Mouse (Mus musculus) neural tube, embryonic 12.5 days (tissue): Measurements from ENCODE around the gene Mylk. TPM values are rescaled to one million over a fixed set of nuclear protein-coding genes. Genes with fewer than 3 reads are reported as not detected.

Experiments
- ATAC-seq: fragments of 200-750 bp; cut with Nextera tagmentation; 2 replicates; pipeline ENCODE4 v1.8.0; 2017; ENCODE audit warnings: low read depth, mild to moderate bottlenecking, moderate TSS enrichment, moderate library complexity; ENCODE audit not compliant: low FRiP score
- H3K27ac ChIP-seq: fragments of 300-500 bp; sonication (generic); 2 replicates; pipeline ENCODE4 v1.5.1; 2016
- H3K27me3 ChIP-seq: fragments of 300-500 bp; sonication (generic); replicated peaks from 2 replicates; pipeline ENCODE4 v1.6.1; 2016; ENCODE audit warnings: mild to moderate bottlenecking
- H3K36me3 ChIP-seq: fragments of 300-500 bp; sonication (generic); 2 replicates; pipeline ENCODE4 v1.6.1; 2016; ENCODE audit warnings: mild to moderate bottlenecking
- H3K4me1 ChIP-seq: fragments of 300-500 bp; sonication (generic); 2 replicates; pipeline ENCODE4 v1.6.1; 2016
- H3K4me2 ChIP-seq: fragments of 300-500 bp; sonication (generic); replicated peaks from 2 replicates; pipeline ENCODE4 v1.6.1; 2016; ENCODE audit warnings: mild to moderate bottlenecking
- H3K4me3 ChIP-seq: fragments of 300-500 bp; sonication (generic); 2 replicates; pipeline ENCODE4 v1.5.1; 2016
- H3K9ac ChIP-seq: fragments of 300-500 bp; sonication (generic); 2 replicates; pipeline ENCODE4 v1.6.1; 2016; ENCODE audit warnings: mild to moderate bottlenecking
- H3K9me3 ChIP-seq: fragments of 300-500 bp; sonication (generic); 2 replicates; pipeline ENCODE4 v1.6.1; 2016; ENCODE audit warnings: mild to moderate bottlenecking
- WGBS: fragments of 180-500 bp; shearing (Covaris S2); methylation state at CpG from one replicate; pipeline ENCODE4 v1.1.7; 2016; 5-methylcytosine and 5-hydroxymethylcytosine counted together
- polyA plus RNA-seq: library from polyadenylated mRNA; unstranded; fragments of >200 nt; fragmentation: Nextera tagmentation; extraction: Ambion mirVana; gene quantifications from 2 replicates; pipeline ENCODE4 v1.2.1, GENCODE M21; 2016

Gene Mylk
- polyA plus RNA-seq, 1 experiment from 2014 or later, result 5.1 TPM

DNA sequence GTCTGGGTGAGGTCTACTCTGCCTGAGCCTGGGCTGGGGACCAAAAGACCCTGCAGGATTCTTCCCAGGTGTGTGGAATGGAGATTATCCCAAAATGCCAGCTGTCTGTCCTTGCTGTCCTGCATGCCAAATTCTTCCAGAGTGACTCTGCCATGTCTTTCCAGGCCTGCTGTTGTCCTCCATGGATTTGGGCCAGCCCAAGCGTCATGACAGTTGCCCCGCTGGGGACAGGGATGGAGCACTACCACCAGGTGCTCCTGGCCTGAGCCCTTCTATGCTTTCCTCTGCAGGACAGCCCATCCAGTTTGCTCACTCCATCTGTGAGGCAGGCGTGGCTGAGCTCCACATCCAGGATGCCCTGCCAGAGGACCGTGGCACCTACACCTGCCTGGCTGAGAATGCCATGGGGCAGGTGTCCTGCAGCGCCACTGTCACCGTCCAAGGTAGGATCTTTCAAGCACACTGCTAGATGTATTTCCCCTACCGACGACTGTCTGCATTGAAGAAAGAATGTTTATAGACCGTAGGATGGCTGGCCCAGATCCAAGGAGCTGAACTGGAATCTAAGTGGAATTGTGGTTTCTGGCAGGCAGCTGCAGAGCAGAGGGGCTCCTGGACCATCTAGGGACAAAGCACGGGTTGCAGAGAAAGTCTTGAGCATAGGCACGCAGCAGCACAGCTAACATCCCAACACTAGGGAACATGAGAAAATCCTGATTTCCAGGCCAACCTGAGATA is 154.2 kb downstream of the Mylk start:
- Histone ChIP-seq H3K4me1 (peaks cover 16% of the 10 kb centered on the region), H3K27ac (no peak overlapping the region), H3K9me3 (no peaks in the 10 kb centered on the region), H3K27me3 (no peaks in the 10 kb centered on the region), H3K4me2 (no peak overlapping the region), H3K9ac (no peak overlapping the region), H3K4me3 (no peak overlapping the region), H3K36me3 (no peaks in the 10 kb centered on the region)
- 0 out of 2 replicates have a peak, but pooled peaks have one; percentile 37 for ATAC-seq
- WGBS, result 69% methylated on average over 11 of the region's 11 CpGs

DNA sequence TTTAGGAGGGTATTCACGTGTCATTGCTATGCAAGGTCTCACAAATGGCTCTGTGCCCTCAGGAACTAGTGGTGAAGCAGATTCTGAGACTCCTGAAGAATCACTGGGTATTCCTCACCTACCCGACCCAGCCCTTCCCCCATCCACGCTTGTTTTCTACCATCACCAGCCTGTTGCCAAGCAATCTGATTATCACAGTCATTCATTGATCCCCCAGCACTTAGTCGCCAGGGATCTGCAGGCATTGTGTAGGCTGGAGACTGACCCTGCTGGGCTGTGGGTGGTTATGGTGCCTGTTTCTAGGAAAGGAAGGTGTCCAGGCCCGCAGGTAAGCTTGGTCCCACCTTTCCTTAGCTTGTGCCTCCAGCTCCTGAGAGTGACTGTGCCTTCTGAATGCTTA is 155.0 kb downstream of the Mylk start:
- WGBS, result 25% methylated on average over 5 of the region's 5 CpGs

GRCm38 (mm10) chr16:34900471-34900870 is 155.5 kb downstream of the Mylk start:
- Histone ChIP-seq H3K27me3 (no peaks in the 10 kb centered on the region), H3K4me3 (no peak overlapping the region), H3K27ac (no peak overlapping the region), H3K36me3 (no peaks in the 10 kb centered on the region), H3K9me3 (no peaks in the 10 kb centered on the region), H3K9ac (no peak overlapping the region), H3K4me2 (no peak overlapping the region), H3K4me1 (peaks cover 16% of the 10 kb centered on the region)
- 79% methylated on average over 5 of the region's 5 CpGs for WGBS
- ATAC-seq, result no peak; the same call in 1 of the 2 replicates

More for the DNA sequence above, 155.0 kb downstream of the Mylk start:
- Histone ChIP-seq H3K4me2 (no peak overlapping the region), H3K27me3 (no peaks in the 10 kb centered on the region), H3K4me3 (no peak overlapping the region), H3K9ac (no peak overlapping the region), H3K9me3 (no peaks in the 10 kb centered on the region), H3K4me1 (peaks cover 16% of the 10 kb centered on the region), H3K27ac (no peak overlapping the region), H3K36me3 (no peaks in the 10 kb centered on the region)
- ATAC-seq, result no peak

GRCm38 (mm10) chr16:34901031-34901430 is 156.0 kb downstream of the Mylk start:
- WGBS, result 83% methylated on average over 2 of the region's 2 CpGs
- H3K9me3 ChIP-seq, result no peaks in the 10 kb centered on the region
- no peak overlapping the region for H3K9ac ChIP-seq
- peaks cover 16% of the 10 kb centered on the region for H3K4me1 ChIP-seq
- H3K4me3 ChIP-seq, result no peak overlapping the region
- H3K36me3 ChIP-seq, result no peaks in the 10 kb centered on the region
- H3K4me2 ChIP-seq, result no peak overlapping the region
- no peak overlapping the region for H3K27ac ChIP-seq
- no peak for ATAC-seq
- no peaks in the 10 kb centered on the region for H3K27me3 ChIP-seq

- Histone ChIP-seq H3K27me3 (no peaks in the 10 kb centered on the region), H3K4me1 (peaks cover 16% of the 10 kb centered on the region), H3K9me3 (no peaks in the 10 kb centered on the region), H3K27ac (no peak overlapping the region), H3K36me3 (no peaks in the 10 kb centered on the region), H3K9ac (no peak overlapping the region), H3K4me2 (no peak overlapping the region), H3K4me3 (no peak overlapping the region)
- WGBS, result 77% methylated on average over 7 of the region's 7 CpGs
- no peak for ATAC-seq
These were observed 156.7 kb downstream of the Mylk start for GRCm38 (mm10) chr16:34901611-34902293.

- H3K27ac ChIP-seq, result no peak overlapping the region
- no peak overlapping the region for H3K4me2 ChIP-seq
- 0 out of 2 replicates have a peak, but pooled peaks have one; percentile 15 for ATAC-seq
- no peak overlapping the region for H3K9ac ChIP-seq
- no peaks in the 10 kb centered on the region for H3K36me3 ChIP-seq
- H3K27me3 ChIP-seq, result no peaks in the 10 kb centered on the region
- WGBS, result 18% methylated on average over 9 of the region's 9 CpGs
- no peaks in the 10 kb centered on the region for H3K9me3 ChIP-seq
- H3K4me1 ChIP-seq, result peaks cover 16% of the 10 kb centered on the region
- no peak overlapping the region for H3K4me3 ChIP-seq
These were observed 157.3 kb downstream of the Mylk start for GRCm38 (mm10) chr16:34902294-34902680.

- Histone ChIP-seq H3K4me2 (no peak overlapping the region), H3K36me3 (no peaks in the 10 kb centered on the region), H3K4me1 (peaks cover 16% of the 10 kb centered on the region), H3K9ac (no peak overlapping the region), H3K9me3 (no peaks in the 10 kb centered on the region), H3K4me3 (no peak overlapping the region), H3K27ac (no peak overlapping the region), H3K27me3 (no peaks in the 10 kb centered on the region)
- 81% methylated on average over 8 of the region's 8 CpGs for WGBS
- no peak for ATAC-seq
These were observed 157.8 kb downstream of the Mylk start for GRCm38 (mm10) chr16:34902761-34903160.

DNA sequence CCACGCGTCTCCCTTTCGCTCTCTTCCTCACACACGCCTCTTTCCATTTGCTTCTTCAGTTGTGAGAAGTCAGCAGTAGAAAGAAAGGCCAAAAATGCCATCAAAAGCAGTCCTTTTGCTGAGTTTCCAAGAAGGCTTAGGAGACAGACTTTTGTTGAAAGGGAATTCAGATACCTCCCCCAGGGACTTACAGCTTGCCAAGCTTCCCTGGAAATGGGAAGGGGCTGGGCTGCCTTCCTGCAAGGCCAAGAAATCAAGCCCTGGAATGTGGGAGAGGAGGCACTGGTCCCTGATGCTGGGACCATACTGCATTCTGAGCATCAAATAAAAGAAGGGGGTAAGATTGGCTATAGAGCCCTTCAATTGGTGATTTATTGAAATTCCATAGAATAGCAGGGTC is 159.9 kb downstream of the Mylk start:
- Histone ChIP-seq H3K9ac (no peak overlapping the region), H3K4me1 (peaks cover 9% of the 10 kb centered on the region), H3K27me3 (no peaks in the 10 kb centered on the region), H3K36me3 (no peaks in the 10 kb centered on the region), H3K9me3 (no peaks in the 10 kb centered on the region), H3K27ac (no peak overlapping the region), H3K4me3 (no peak overlapping the region), H3K4me2 (no peak overlapping the region)
- 63% methylated on average over 4 of the region's 4 CpGs for WGBS
- ATAC-seq, result no peak

GRCm38 (mm10) chr16:34909437-34909836 is 164.4 kb downstream of the Mylk start:
- Histone ChIP-seq H3K4me2 (no peak overlapping the region), H3K27me3 (no peaks in the 10 kb centered on the region), H3K9ac (no peak overlapping the region), H3K4me1 (no peaks in the 10 kb centered on the region), H3K9me3 (no peaks in the 10 kb centered on the region), H3K27ac (no peak overlapping the region), H3K36me3 (no peaks in the 10 kb centered on the region), H3K4me3 (no peak overlapping the region)
- ATAC-seq, result no peak
- WGBS, result 75% methylated on average over 6 of the region's 6 CpGs

- Histone ChIP-seq H3K4me1 (peaks cover 5% of the 10 kb centered on the region; the same call in 1 of the 2 replicates), H3K9ac (no peak overlapping the region)
- 73% methylated on average over 4 of the region's 4 CpGs for WGBS
These were observed 172.4 kb downstream of the Mylk start for GRCm38 (mm10) chr16:34917373-34917900.

DNA sequence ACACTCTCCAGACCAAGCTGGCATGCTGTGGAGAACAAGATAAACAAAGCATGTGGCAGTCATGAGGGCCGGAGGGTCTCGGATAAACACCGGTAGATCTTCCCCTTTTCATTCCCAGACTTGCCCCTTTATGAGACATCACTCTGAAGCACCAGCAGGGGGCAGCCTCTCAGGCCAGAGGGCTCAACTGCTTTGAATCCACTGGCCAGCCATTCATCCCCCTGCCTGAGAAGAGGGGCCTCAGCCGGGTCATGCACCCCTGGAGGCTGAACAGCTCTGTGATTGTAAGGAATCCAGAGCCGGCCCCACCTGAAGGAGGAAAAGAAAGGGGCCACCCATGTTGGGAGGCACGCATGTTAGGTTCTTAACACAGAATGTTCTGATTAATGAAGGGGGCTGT is 175.2 kb downstream of the Mylk start:
- H3K27me3 ChIP-seq, result no peaks in the 10 kb centered on the region
- H3K4me1 ChIP-seq, result peaks cover 5% of the 10 kb centered on the region; the same call in 1 of the 2 replicates
- ATAC-seq, result no peak
- H3K9ac ChIP-seq, result no peak overlapping the region
- H3K4me3 ChIP-seq, result no peak overlapping the region
- H3K36me3 ChIP-seq, result no peaks in the 10 kb centered on the region
- WGBS, result 18% methylated on average over 6 of the region's 6 CpGs
- H3K4me2 ChIP-seq, result no peak overlapping the region
- H3K9me3 ChIP-seq, result no peaks in the 10 kb centered on the region
- no peak overlapping the region for H3K27ac ChIP-seq

More at GRCm38 (mm10) chr16:34917373-34917900, 172.4 kb downstream of the Mylk start:
- no peaks in the 10 kb centered on the region for H3K9me3 ChIP-seq
- no peaks in the 10 kb centered on the region for H3K36me3 ChIP-seq
- no peak for ATAC-seq
- H3K27ac ChIP-seq, result no peak overlapping the region
- H3K27me3 ChIP-seq, result no peaks in the 10 kb centered on the region
- no peak overlapping the region for H3K4me3 ChIP-seq
- no peak overlapping the region for H3K4me2 ChIP-seq

DNA sequence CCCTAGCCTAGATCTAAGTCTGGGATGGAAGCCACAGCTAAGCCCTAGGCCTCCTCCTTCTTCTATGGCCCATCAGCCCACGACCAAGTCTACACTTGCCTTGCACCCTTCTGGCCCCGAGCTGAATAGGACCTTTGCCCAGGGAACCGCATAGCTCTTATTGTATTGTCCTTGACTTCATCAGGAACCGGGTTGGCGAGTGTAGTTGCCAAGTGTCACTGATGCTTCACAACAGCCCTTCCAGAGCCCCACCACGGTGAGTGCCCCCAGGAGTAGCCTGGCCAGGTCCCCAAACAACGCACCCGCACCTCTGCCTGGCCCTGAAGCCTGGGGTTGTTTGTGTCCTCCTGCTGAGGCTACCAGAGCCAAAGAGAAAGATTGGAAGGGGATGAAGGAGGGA is 175.9 kb downstream of the Mylk start:
- 83% methylated on average over 8 of the region's 8 CpGs for WGBS
- H3K9ac ChIP-seq, result no peak overlapping the region
- H3K36me3 ChIP-seq, result no peaks in the 10 kb centered on the region
- H3K4me3 ChIP-seq, result no peak overlapping the region
- H3K4me2 ChIP-seq, result no peak overlapping the region
- ATAC-seq, result no peak
- H3K4me1 ChIP-seq, result peaks cover 5% of the 10 kb centered on the region; the same call in 1 of the 2 replicates
- H3K27ac ChIP-seq, result no peak overlapping the region
- no peaks in the 10 kb centered on the region for H3K27me3 ChIP-seq
- no peaks in the 10 kb centered on the region for H3K9me3 ChIP-seq
